Mouse (Mus musculus) kidney, adult 9 months (tissue): ENCODE results near the gene Olfr460.
"Not testable (repeated sequence)": the region's sequence is repeated elsewhere in the genome, so short reads cannot be mapped to it uniquely, and the experiment has no call there.

Experiments
- DNase-seq: peaks from one replicate; pipeline ENCODE4 v3.0.0; 2022

The Olfr460 gene

GRCm38 (mm10) chr6:40569187-40569586, at the start of gene Olfr460:
Olfr460 (plus strand) TSS chr6:40569487.
- DNase-seq: no peak

DNA sequence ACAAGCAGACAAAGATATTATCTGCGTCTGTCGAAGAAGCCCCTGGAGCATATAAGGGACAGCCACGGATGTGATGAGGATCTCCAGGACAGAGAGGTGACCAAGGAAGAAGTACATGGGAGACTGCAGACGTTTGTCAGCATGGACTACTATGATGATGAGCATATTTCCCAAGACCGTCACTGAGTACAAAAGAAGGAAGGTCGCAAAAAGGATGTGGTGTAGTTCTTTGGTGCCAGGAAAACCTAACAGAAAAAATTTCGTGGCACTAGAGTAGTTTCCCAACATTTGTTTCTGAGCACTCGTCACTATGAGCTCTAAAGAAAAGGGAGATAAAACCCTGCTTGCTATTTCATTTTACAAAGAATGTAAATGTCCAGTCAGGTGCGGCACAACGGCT, 24.6 kb upstream of the Olfr460 start:
- DNase-seq: no peak

DNA sequence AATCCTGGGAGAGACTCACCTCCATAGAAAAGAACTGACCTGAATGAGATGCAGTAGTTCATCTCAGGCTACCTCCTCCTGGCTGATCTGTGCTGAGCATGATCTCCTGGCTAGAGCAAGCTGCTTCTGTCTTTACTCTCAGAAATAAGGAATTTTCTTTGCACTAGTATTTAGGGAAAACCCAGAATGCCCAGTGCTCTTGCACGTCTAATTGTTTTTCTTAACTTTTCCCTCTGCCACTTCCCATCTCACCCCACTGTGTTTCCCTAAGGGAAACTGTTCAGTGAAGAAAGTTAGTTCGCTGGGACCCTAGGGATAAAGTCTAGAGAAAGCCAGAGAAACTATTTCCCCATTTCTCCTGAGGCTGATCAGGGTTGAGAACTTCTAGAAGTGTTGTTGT, 14.3 kb upstream of the Olfr460 start, which contains the start of gene Olfr461:
Gene Olfr461, minus strand, starts transcription at position 101 of the 400 bp plus-strand sequence.
- DNase-seq: no peak

DNA sequence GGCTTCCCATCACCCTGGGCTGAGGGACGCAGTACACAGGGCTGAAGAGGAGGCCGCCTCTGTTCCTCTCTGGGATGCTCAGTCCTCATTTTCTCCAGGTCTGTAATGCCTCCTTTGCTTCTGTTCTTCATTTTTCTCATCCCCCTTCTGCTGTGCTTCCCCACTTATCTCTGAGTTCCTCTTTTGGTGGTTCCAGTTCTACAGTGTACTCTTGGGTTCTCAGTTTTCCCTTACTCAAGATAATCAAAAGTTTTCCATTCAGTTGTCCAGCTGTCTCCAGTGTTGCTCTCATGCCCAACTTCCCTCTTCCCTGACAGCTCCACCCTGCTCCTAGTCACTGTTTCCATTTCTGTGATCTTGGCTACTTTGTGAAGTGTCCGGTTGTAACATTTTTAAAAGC, 4.3 kb downstream of the Olfr460 start:
- DNase-seq: no peak

DNA sequence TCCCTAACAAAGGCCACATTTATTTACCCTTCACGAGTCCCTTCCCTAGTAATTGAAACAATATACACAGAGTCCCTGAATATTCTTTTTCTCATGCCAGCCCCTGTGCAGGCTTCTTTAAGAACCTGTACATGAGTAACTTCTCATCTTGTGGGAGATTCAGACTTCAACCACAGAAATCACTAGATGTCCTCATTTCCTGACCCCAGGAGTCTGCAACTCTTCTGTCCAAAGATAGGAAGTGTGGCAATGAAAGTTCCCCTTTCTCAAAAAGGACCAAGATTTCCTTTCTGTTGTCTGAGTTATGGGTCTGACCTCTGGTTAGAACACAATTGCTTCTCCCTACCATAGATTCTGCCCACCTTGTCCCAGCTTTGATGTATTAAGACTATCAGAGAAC, 7.0 kb downstream of the Olfr460 start:
- DNase-seq: peak; percentile 1

DNA sequence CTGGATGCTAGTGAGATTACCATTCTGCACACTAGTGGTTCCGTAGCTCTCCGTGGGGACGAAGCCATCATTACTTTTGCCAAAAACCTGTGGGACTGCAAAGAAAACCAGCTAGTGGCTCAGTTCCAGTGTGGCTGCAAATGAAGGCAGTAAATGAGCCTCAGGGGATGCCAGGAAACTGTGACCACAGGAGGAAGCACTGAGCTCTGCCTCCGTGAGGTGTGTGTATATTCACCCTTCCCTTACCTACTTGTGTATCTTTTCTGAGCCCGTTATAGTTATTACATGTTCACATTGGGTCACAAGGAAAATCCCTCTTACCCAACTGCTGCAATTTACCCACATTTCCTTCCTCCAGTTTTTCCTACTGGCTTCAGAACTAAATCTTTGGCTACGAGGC, 15.0 kb downstream of the Olfr460 start:
- DNase-seq: no peak

- DNase-seq: no peak
Measured at GRCm38 (mm10) chr6:40585645-40586044, 16.4 kb downstream of the Olfr460 start, which contains the start of gene Clec5a. Clec5a (minus strand) TSS chr6:40585821.

DNA sequence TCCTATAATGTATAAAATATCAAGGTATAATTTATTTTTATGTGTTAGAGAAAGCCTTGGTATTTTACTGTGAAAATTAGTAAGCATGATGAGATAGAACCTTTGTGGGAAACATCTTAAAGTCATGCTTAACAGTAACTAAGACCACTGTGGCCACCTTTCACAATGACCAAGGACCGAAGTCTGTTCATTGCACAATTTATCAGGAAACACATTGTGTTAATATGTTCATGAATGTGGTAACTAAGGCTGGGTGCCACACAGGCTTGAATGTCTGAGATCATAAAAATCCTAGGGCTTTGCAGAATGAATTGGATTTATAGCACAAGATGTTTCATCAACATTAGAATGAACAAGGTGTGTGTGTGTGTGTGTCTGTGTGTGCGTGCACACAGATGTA, 19.1 kb downstream of the Olfr460 start:
- DNase-seq: no peak

GRCm38 (mm10) chr6:40594804-40595550, 25.7 kb downstream of the Olfr460 start:
- no peak for DNase-seq

GRCm38 (mm10) chr6:40598546-40598945, 29.3 kb downstream of the Olfr460 start:
- not testable (repeated sequence) for DNase-seq

DNA sequence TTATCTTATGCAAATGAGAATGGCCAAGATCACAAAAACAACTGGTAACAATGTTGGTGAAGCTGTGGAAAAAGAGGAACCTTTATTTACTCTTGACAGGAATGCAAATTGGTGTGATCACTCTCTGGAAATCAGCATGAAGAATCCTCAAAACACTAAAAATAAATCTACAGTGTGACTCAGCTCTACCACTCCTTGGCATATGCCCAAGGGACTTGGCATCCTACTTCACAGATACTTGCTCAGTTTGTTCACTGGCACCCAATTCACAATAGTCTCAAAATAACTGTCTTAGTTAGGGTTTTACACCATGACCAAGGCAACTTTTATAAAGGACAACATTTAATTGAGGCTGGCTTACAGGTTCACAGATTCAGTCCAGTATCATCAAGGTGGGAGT, 38.1 kb downstream of the Olfr460 start:
- no peak for DNase-seq

DNA sequence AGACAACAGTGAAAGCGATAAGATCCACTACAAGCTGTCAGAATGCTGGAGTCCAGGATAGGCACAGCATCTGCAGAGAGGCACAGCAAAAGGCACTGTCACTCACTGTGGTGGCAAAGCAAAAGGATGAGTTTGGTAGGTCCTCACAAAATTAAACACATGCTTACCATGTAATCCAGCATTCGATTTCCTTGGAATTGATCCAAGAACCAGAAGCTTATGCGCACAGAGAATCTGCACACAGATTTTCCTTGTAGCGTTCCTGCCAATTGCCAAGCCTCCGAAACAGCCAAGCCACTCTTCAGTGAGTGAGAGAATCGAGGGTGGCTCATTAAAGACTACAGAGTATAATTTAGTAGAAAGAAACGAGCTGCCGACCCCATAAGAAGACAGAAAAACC, 41.0 kb downstream of the Olfr460 start:
- DNase-seq: no peak

DNA sequence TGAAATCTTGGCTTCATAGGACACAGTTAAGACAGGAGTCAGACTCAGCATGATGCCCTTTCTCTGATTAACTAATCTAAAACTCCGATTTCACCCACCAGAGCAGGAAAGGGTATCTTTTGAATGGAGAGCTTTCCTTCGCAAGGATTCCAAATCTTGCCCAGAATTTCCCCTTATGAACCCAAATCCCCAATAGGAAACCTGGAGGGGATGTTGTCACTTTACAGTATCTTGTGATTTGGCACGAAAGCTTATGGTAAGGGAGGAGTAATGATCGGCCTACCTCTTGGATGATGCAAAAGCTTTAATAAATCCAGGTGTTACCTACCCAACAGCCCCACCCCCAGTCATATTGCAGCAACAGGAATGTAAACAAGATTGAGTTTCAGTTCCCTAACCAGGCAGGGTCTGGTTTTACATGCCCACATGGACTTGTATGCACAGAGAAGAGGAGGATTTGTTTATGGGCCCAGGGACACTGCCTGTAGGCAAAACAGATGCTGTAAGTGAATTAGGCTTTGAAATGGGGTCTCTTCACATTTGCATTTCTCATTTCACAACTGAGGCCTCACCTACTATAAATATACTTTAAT, 44.1 kb downstream of the Olfr460 start, which contains the start of gene Tas2r138:
Gene Tas2r138, minus strand, starts transcription at position 51 of the 593 bp plus-strand sequence.
- DNase-seq: no peak

DNA sequence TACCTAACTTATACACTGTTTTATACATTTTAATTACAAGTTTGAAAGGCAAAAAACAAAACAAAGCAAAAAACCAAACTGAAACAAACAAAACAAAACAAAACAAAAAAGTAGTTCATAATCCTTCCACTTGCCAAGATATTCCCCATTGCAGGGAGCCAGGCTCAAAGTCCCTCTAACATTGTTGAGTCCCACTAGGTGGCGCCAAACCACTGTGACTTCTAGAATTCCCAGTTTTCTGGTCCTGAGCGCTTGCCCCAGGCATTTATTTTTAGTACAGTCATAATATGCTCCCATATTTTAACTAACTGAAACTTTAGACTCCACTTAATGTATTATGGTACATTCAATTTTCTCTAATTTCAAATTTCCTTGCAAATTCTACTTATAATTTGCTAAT, 48.7 kb downstream of the Olfr460 start:
- DNase-seq: peak; percentile 73
